24 mouse cellular contexts compared by ENCODE assay signal in the genomic region with DNA sequence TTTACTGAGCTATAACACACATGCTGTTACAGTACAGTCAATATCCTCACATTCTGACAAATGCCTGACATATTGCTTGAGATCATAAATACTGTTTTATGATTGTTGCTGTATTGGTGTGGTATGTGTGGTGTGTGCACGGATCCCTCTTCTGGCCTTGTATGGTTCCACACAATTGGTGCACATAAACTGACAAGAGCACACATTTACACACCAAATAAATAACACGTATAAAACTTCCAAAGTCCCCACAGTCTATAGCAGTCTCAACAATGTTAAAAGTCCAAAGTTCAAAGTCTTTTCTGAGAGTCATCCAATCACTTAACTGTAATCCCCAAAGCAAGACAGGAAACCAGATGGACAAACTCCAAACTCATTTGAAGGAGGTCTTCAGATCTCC. TPM values are rescaled to one million over a fixed set of nuclear protein-coding genes. Genes with fewer than 3 reads are reported as not detected.
"Had no signal": no experiment of that assay in that cellular context is flagged by ENCODE, and none has a peak within 500 bp of the region (broad histone marks: within the 10 kb centered on the region; RNA-seq: fewer than 3 reads in every experiment).

No protein-coding gene starts in this region.

- H3K27me3 ChIP-seq: forebrain, embryonic 15.5 days; heart, embryonic 12.5 days; hindbrain, embryonic 13.5 days; hindbrain, embryonic 15.5 days; limb, embryonic 12.5 days; liver, embryonic 13.5 days; liver, embryonic 15.5 days had no signal

- H3K4me3 ChIP-seq: forebrain, embryonic 15.5 days; heart, embryonic 10.5 days; heart, embryonic 12.5 days; hindbrain, embryonic 13.5 days; hindbrain, embryonic 15.5 days; layer of hippocampus, adult 2 months; left cerebral cortex, adult 2 months; limb, embryonic 10.5 days; limb, embryonic 12.5 days; liver, embryonic 13.5 days; liver, embryonic 15.5 days had no signal

- H3K9me3 ChIP-seq: forebrain, embryonic 15.5 days; heart, embryonic 10.5 days; heart, embryonic 12.5 days; hindbrain, embryonic 13.5 days; hindbrain, embryonic 15.5 days; limb, embryonic 10.5 days; limb, embryonic 12.5 days; liver, embryonic 13.5 days; liver, embryonic 15.5 days had no signal

- H3K36me3 ChIP-seq: forebrain, embryonic 15.5 days; heart, embryonic 10.5 days; liver, embryonic 13.5 days; liver, embryonic 15.5 days had no signal

- H3K4me2 ChIP-seq: forebrain, embryonic 15.5 days; heart, embryonic 12.5 days; hindbrain, embryonic 13.5 days; hindbrain, embryonic 15.5 days; limb, embryonic 12.5 days; liver, embryonic 11.5 days; liver, embryonic 13.5 days; liver, embryonic 15.5 days had no signal

- H3K9ac ChIP-seq: forebrain, embryonic 15.5 days; forebrain, postnatal 0 days; hindbrain, embryonic 13.5 days; hindbrain, embryonic 15.5 days; limb, embryonic 12.5 days; liver, embryonic 13.5 days; liver, embryonic 15.5 days had no signal

- H3K27ac ChIP-seq: forebrain, embryonic 15.5 days; hindbrain, embryonic 13.5 days; hindbrain, embryonic 15.5 days; hindbrain, postnatal 0 days; layer of hippocampus, adult 2 months; left cerebral cortex, adult 2 months; limb, embryonic 12.5 days; liver, embryonic 13.5 days; liver, embryonic 15.5 days had no signal

- ATAC-seq: forebrain, embryonic 15.5 days; forebrain, postnatal 0 days; hindbrain, postnatal 0 days had no signal

- DNase-seq: forebrain, postnatal 0 days; gastrocnemius, postnatal 14 days; heart, adult 18-20 months; heart, postnatal 10 days; heart, postnatal 4 days; kidney, adult 2 months; kidney, adult 9 months; kidney, postnatal 10 days; kidney, postnatal 36 days; liver; liver, embryonic 13.5 days had no signal

RNA-seq across cellular contexts. Expression of a gene that starts 58.0 kb away (rescaled TPM):
- polyA plus RNA-seq: forebrain, embryonic 15.5 days; forebrain, postnatal 0 days; intestine, embryonic 14.5 days; limb, embryonic 12.5 days; liver, embryonic 11.5 days; liver, embryonic 15.5 days had no signal
